Mouse (Mus musculus) forebrain, postnatal 0 days (tissue): ENCODE measurements around the gene Ncoa5. TPM values are rescaled to one million over a fixed set of nuclear protein-coding genes. Genes with fewer than 3 reads are reported as not detected.
A peak's percentile ranks its signal among the peaks of the same experiment; 100 is the strongest.

ENCODE experiments used
- ATAC-seq: fragments of 200-750 bp; cut with Nextera tagmentation; 2 replicates; pipeline ENCODE4 v1.8.0; 2017; ENCODE audit warnings: mild to moderate bottlenecking, moderate library complexity
- DNase-seq: peaks from one replicate; pipeline ENCODE4 v3.0.0-alpha.2; 2015
- H3K27ac ChIP-seq: fragments of 300-500 bp; sonication (generic); 2 replicates; pipeline ENCODE4 v1.5.1; 2014; ENCODE audit warnings: low read depth, mild to moderate bottlenecking, antibody characterized with exemption, low read length, moderate library complexity, mixed read lengths
- H3K27me3 ChIP-seq: fragments of 300-500 bp; sonication (generic); 2 replicates; pipeline ENCODE4 v1.6.1; 2014; ENCODE audit warnings: mild to moderate bottlenecking, low read length, mixed read lengths; ENCODE audit not compliant: insufficient read depth
- H3K36me3 ChIP-seq: fragments of 300-500 bp; sonication (generic); 2 replicates; pipeline ENCODE4 v1.6.1; 2014; ENCODE audit warnings: mild to moderate bottlenecking, moderate library complexity; ENCODE audit not compliant: insufficient read depth
- H3K4me1 ChIP-seq: fragments of 300-500 bp; sonication (generic); 2 replicates; pipeline ENCODE4 v1.6.1; 2014; ENCODE audit warnings: antibody characterized with exemption; ENCODE audit not compliant: insufficient read depth
- H3K4me2 ChIP-seq: fragments of 300-500 bp; sonication (generic); 2 replicates; pipeline ENCODE4 v1.6.1; 2014; ENCODE audit warnings: low read depth, mild to moderate bottlenecking, moderate library complexity
- H3K4me3 ChIP-seq: fragments of 300-500 bp; sonication (generic); 2 replicates; pipeline ENCODE4 v1.5.1; 2014; ENCODE audit warnings: low read depth, low read length, mixed read lengths
- H3K9ac ChIP-seq: fragments of 300-500 bp; sonication (generic); 2 replicates; pipeline ENCODE4 v1.6.1; 2014; ENCODE audit warnings: mild to moderate bottlenecking
- H3K9me3 ChIP-seq: fragments of 300-500 bp; sonication (generic); 2 replicates; pipeline ENCODE4 v1.6.1; 2016; ENCODE audit warnings: low read length
- CTCF ChIP-seq: sonication (generic); IDR thresholded peaks from 2 replicates; pipeline ENCODE4 v1.5.1; 2016; ENCODE audit warnings: antibody characterized with exemption, control low read depth, low read depth
- WGBS: fragments of 180-500 bp; shearing (Covaris S2); extraction: QIAGEN DNeasy Blood & Tissue Kit; methylation state at CpG from one replicate; pipeline ENCODE4 v1.1.7; 2014; 5-methylcytosine and 5-hydroxymethylcytosine counted together
- polyA plus RNA-seq: library from polyadenylated mRNA; unstranded; fragments of >200 nt; fragmentation: Nextera tagmentation; extraction: Ambion mirVana; gene quantifications from 2 replicates; pipeline ENCODE4 v1.2.1, GENCODE M21; 2015
- total RNA-seq: library from RNA; depleted of rRNA; stranded (reverse); fragments of >200 nt; gene quantifications from 2 replicates; pipeline ENCODE4 v1.2.3, GENCODE M21; 2014

Gene Ncoa5
- total and polyA plus RNA-seq, 2 experiments from 2014 or later: 64.4 to 96.3 TPM

GRCm38 (mm10) chr2:164994659-164995428 is 39.8 kb downstream of the Ncoa5 start:
- Histone ChIP-seq H3K4me3 (no peak overlapping the region), H3K9ac (no peak overlapping the region), H3K36me3 (peaks cover 30% of the 10 kb centered on the region), H3K9me3 (no peaks in the 10 kb centered on the region), H3K4me2 (no peak overlapping the region), H3K4me1 (no peaks in the 10 kb centered on the region), H3K27me3 (no peaks in the 10 kb centered on the region), H3K27ac (0 out of 2 replicates have a peak overlapping the region, but pooled peaks have one; percentile 15)
- DNase-seq (peak; percentile 12), ATAC-seq (peak; percentile 42; the same call in 1 of the 2 replicates)
- TF ChIP-seq CTCF: no peak
- 59% methylated on average over 21 of the region's 21 CpGs for WGBS

DNA sequence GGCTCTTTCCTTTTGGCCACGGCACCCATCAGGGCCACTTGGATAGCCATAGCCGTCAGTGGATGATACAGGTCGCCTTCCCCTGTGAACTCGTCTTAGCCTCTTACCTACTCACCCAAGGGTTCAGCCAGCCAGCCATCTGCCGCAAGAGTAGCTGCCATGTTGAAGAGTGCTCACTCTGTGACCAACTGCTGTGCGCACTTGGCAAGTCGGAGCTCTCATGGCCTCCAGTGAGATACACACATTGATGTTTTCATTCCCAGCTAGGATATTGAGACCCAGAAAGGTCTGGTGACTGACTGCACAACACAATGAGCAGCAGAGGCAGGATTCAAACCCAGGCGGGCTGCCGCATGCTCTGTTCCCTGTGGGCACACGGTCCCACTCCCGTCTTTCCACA is 40.5 kb downstream of the Ncoa5 start:
- TF ChIP-seq CTCF: no peak
- WGBS: 87% methylated on average over 11 of the region's 11 CpGs
- Histone ChIP-seq H3K9me3 (no peaks in the 10 kb centered on the region), H3K4me3 (no peak overlapping the region), H3K27ac (no peak overlapping the region), H3K9ac (no peak overlapping the region), H3K27me3 (no peaks in the 10 kb centered on the region), H3K4me2 (no peak overlapping the region), H3K36me3 (peaks cover 26% of the 10 kb centered on the region), H3K4me1 (no peaks in the 10 kb centered on the region)
- DNase-seq: no peak
- no peak for ATAC-seq

- H3K4me2 ChIP-seq: no peak overlapping the region
- WGBS: 47% methylated on average over 10 of the region's 10 CpGs
- peaks cover 22% of the 10 kb centered on the region for H3K36me3 ChIP-seq
- no peak for DNase-seq
- no peak overlapping the region for H3K4me3 ChIP-seq
- no peak overlapping the region for H3K27ac ChIP-seq
- H3K4me1 ChIP-seq: no peaks in the 10 kb centered on the region
- no peak for TF ChIP-seq CTCF
- H3K9me3 ChIP-seq: no peaks in the 10 kb centered on the region
- H3K27me3 ChIP-seq: no peaks in the 10 kb centered on the region
- H3K9ac ChIP-seq: no peak overlapping the region
- no peak for ATAC-seq
These were observed 42.9 kb downstream of the Ncoa5 start for GRCm38 (mm10) chr2:164991808-164992207.

- no peak overlapping the region for H3K9ac ChIP-seq
- WGBS: 80% methylated on average over 3 of the region's 3 CpGs
These were observed 43.6 kb downstream of the Ncoa5 start for GRCm38 (mm10) chr2:164991111-164991510.

GRCm38 (mm10) chr2:164988777-164989176 is 45.9 kb downstream of the Ncoa5 start:
- Histone ChIP-seq H3K36me3 (peaks cover 12% of the 10 kb centered on the region; the same call in 1 of the 2 replicates), H3K4me1 (no peaks in the 10 kb centered on the region), H3K27ac (no peak overlapping the region), H3K4me3 (no peak overlapping the region), H3K9me3 (no peaks in the 10 kb centered on the region), H3K27me3 (no peaks in the 10 kb centered on the region), H3K9ac (no peak overlapping the region), H3K4me2 (no peak overlapping the region)
- ATAC-seq (no peak), DNase-seq (no peak)
- 71% methylated on average over 13 of the region's 13 CpGs for WGBS
- TF ChIP-seq CTCF: no peak

More at GRCm38 (mm10) chr2:164991111-164991510, 43.6 kb downstream of the Ncoa5 start:
- no peak for TF ChIP-seq CTCF
- no peaks in the 10 kb centered on the region for H3K9me3 ChIP-seq
- H3K4me2 ChIP-seq: no peak overlapping the region
- ATAC-seq: no peak
- no peaks in the 10 kb centered on the region for H3K27me3 ChIP-seq
- peaks cover 22% of the 10 kb centered on the region for H3K36me3 ChIP-seq
- H3K27ac ChIP-seq: no peak overlapping the region
- H3K4me3 ChIP-seq: no peak overlapping the region
- no peak for DNase-seq
- H3K4me1 ChIP-seq: no peaks in the 10 kb centered on the region

GRCm38 (mm10) chr2:164986371-164987027 is 48.2 kb downstream of the Ncoa5 start:
- Histone ChIP-seq H3K9ac (no peak overlapping the region), H3K4me2 (no peak overlapping the region), H3K4me3 (no peak overlapping the region), H3K36me3 (peaks cover 14% of the 10 kb centered on the region; the same call in 1 of the 2 replicates), H3K27ac (no peak overlapping the region), H3K9me3 (no peaks in the 10 kb centered on the region), H3K4me1 (no peaks in the 10 kb centered on the region), H3K27me3 (no peaks in the 10 kb centered on the region)
- WGBS: 80% methylated on average over 14 of the region's 14 CpGs
- ATAC-seq (no peak), DNase-seq (no peak)
- TF ChIP-seq CTCF: no peak

GRCm38 (mm10) chr2:164985962-164986361 is 48.7 kb downstream of the Ncoa5 start:
- WGBS: 75% methylated on average over 6 of the region's 6 CpGs
- Histone ChIP-seq H3K4me1 (no peaks in the 10 kb centered on the region), H3K4me3 (no peak overlapping the region), H3K27me3 (no peaks in the 10 kb centered on the region), H3K9ac (no peak overlapping the region), H3K4me2 (no peak overlapping the region), H3K9me3 (no peaks in the 10 kb centered on the region), H3K36me3 (peaks cover 14% of the 10 kb centered on the region; the same call in 1 of the 2 replicates), H3K27ac (no peak overlapping the region)
- no peak for TF ChIP-seq CTCF
- ATAC-seq: no peak
- no peak for DNase-seq
